Mouse (Mus musculus) forebrain, embryonic 10.5 days (tissue): ENCODE measurements around the gene Sh3rf3. TPM values are rescaled to one million over a fixed set of nuclear protein-coding genes. Genes with fewer than 3 reads are reported as not detected.

ENCODE experiments used
- microRNA-seq: library from miRNA; unstranded; fragments of <30 nt; microRNA quantifications from one replicate; pipeline ENCODE4, GENCODE M21; 2017
- polyA plus RNA-seq: library from polyadenylated mRNA; unstranded; fragments of >200 nt; fragmentation: Nextera tagmentation; extraction: Ambion mirVana; gene quantifications from 2 replicates; pipeline ENCODE4 v1.2.1, GENCODE M21; 2016

The Sh3rf3 gene
- polyA plus RNA-seq, 1 experiment from 2014 or later, result 0.48 TPM

Small RNAs within 50 kb of the gene (microRNA-seq; reads per million reads assigned to microRNA genes)
- gene Gm27672, result not detected

Other genes starting within 250 kb of the Sh3rf3 start
- 0.53 and 0.62 TPM in 2 replicates for gene Edar, start 137.7 kb upstream of the Sh3rf3 start, polyA plus RNA-seq
- gene Gm17542, start 95.1 kb upstream of the Sh3rf3 start, polyA plus RNA-seq, result not detected in 2 replicates